Mouse (Mus musculus): ENCODE measurements around the gene Vmn1r61. TPM values are rescaled to one million over a fixed set of nuclear protein-coding genes. Genes with fewer than 3 reads are reported as not detected.

Gene Vmn1r61
- polyA plus RNA-seq (2012; rRNA removed): not detected in 2 replicates

GRCm38 (mm10) chr7:5613195-5613594 lies at the start of gene Vmn1r61:
TSS of gene Vmn1r61 (minus strand) at chr7:5613295.

Other genes with a start within 250 kb of the Vmn1r61 start
- gene Vmn1r58, start 199.9 kb downstream of the Vmn1r61 start, polyA plus RNA-seq (2012; rRNA removed): not detected in 2 replicates
- gene Vmn1r59, start 156.5 kb downstream of the Vmn1r61 start, polyA plus RNA-seq (2012; rRNA removed): not detected in 2 replicates
- not detected in 2 replicates for gene Vmn2r28, start 119.3 kb downstream of the Vmn1r61 start, polyA plus RNA-seq (2012; rRNA removed)
- gene Vmn1r60, start 66.0 kb downstream of the Vmn1r61 start, polyA plus RNA-seq (2012; rRNA removed): not detected in 2 replicates
- gene Vmn1r62, start 60.3 kb upstream of the Vmn1r61 start, polyA plus RNA-seq (2012; rRNA removed): not detected in 2 replicates
- not detected in 2 replicates for gene Vmn1r63, start 192.2 kb upstream of the Vmn1r61 start, polyA plus RNA-seq (2012; rRNA removed)

Measured in central nervous system, embryonic 11.5 days (tissue).